Mouse (Mus musculus): ENCODE data around the gene Psapl1. TPM values are rescaled to one million over a fixed set of nuclear protein-coding genes. Genes with fewer than 3 reads are reported as not detected.
"Not testable (repeated sequence)": the region's sequence is repeated elsewhere in the genome, so short reads cannot be mapped to it uniquely, and the experiment has no call there.

Psapl1 gene
- total RNA-seq, 2 experiments from 2014 or later, result not detected

- DNase-seq (ENCODE audit: low spot score in 2 of 2), result no peak
These were observed 1.0 kb upstream of the Psapl1 start for GRCm38 (mm10) chr5:36202781-36203180.

DNA sequence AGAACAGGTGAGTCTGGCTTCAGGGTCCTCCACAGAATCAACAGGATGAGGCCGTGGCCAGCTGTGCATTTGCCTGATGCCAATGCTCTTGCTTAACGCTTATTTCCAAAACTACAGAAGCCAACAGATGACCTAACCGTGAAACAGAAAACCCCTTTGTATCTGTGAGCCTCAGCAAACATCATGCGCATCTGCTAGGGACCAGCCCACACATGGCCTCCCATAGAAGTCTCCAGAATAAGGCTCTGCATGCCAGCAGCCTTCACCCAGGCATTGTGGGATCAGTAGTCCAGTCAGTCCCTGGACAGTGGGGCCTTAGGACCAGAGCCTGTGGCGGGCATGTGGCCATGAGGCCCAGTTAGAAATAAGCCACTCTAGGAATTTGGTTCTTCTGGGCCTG lies 400 bp upstream of the Psapl1 start:
- peak in 1 of 2 experiments; percentile 29 for DNase-seq (ENCODE audit: low spot score in 2 of 2)

DNA sequence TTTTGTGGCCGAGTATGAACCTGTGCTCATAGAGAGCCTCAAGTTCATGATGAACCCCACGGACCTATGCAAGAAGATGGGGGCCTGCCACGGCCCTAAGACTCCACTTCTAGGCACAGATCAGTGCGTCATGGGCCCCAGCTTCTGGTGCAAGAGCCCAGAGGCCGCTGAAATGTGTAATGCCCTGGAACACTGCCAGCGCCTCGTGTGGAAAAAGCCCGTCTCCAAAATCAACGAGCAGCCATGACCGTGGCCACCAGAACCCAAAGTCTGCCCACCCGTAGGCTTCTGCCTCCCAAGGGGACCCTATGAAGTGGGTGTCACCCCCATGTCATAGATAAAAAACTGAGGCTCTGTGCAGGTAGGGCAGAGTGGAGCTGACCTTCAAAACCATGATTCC lies 1.6 kb downstream of the Psapl1 start:
- DNase-seq (ENCODE audit: low spot score in 2 of 2), result no peak

GRCm38 (mm10) chr5:36208803-36209202 lies 5.0 kb downstream of the Psapl1 start:
- no peak for DNase-seq (ENCODE audit: low spot score in 2 of 2)

DNA sequence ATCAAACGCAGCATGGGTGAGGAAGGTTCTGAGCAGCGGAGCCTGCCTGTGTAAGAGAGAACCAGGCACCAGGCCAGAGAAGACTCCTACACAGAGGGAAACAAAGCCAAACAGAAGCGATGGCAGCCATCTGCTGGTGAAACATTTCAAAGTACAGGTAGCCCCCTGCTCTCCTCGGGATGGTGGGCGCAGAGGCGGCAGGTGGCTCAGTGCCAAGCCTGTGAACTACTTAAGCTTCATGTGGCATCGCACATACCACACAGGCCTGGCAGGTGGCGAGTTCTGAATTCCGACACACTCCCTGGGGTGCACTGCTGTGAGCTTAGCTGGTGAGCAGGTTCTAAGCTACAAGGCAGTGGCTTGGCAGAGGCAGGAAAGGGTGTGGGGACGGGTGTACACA lies 9.5 kb downstream of the Psapl1 start:
- DNase-seq (ENCODE audit: low spot score in 2 of 2), result peak; percentile 93 to 94

DNA sequence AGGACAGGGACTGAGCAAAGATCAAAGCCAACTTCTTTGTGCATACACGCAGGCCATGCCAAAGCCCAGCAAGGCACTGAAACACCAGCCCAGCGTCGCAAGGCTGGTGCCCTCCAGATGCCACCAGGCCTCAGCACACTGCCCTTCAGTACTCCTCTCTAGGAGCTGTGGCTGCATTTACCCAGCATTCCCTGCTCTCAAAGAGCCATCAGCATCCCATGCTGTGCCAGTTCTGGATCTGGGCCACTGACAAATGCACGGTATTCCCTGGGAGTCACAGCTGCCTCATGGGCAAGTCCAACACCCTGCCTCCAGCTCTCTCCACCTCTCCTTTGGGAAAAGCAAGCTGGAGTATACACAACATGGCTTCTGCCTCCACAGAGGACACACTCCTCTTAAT lies 16.3 kb downstream of the Psapl1 start:
- DNase-seq (ENCODE audit: low spot score in 2 of 2), result no peak

- no peak for DNase-seq (ENCODE audit: low spot score in 2 of 2)
These were observed 16.8 kb downstream of the Psapl1 start for GRCm38 (mm10) chr5:36220626-36221025.

DNA sequence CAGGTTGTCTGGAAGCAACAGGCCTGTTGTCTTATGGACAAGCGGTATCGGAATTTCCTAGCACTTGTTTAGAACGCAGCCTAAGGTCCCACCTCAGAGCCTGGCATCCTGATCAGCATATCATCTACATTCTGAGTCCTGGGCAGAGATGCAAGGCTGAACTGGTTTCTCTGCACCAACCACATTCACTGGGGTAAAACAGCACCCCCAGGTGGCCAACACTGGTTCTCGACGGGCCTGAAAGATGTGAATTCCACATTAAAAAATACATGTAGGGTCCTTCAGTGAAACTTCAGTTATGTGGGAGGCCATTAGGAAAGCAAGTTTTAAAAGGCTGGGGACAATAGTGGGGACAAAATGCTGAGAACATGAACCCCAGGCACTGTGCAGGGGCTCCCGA lies 20.0 kb downstream of the Psapl1 start:
- peak; percentile 69 to 72 for DNase-seq (ENCODE audit: low spot score in 2 of 2)

DNA sequence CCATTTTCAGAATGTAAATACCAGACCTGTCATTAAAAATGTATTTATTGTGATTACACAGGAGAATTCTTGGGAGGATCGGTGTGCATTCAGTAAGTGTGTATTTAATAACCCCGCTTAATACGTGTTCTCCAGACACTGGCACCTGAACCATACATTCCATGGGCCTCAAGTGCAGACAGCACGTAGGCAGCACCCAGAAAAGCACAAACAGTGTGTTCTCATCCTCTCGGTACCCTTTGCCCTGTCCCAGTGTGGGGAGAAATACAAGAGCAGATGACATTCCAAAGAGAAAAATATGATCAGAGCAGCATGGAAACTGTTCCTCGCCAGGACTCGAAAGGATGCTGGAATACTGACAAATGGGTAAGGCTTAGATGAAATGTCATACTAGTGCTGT lies 22.0 kb downstream of the Psapl1 start:
- DNase-seq (ENCODE audit: low spot score in 2 of 2), result no peak

GRCm38 (mm10) chr5:36226296-36226695 lies 22.5 kb downstream of the Psapl1 start:
- DNase-seq (ENCODE audit: low spot score in 2 of 2), result peak; percentile 45 to 73

- no peak for DNase-seq (ENCODE audit: low spot score in 2 of 2)
These were observed 24.9 kb downstream of the Psapl1 start for GRCm38 (mm10) chr5:36228405-36229370.

DNA sequence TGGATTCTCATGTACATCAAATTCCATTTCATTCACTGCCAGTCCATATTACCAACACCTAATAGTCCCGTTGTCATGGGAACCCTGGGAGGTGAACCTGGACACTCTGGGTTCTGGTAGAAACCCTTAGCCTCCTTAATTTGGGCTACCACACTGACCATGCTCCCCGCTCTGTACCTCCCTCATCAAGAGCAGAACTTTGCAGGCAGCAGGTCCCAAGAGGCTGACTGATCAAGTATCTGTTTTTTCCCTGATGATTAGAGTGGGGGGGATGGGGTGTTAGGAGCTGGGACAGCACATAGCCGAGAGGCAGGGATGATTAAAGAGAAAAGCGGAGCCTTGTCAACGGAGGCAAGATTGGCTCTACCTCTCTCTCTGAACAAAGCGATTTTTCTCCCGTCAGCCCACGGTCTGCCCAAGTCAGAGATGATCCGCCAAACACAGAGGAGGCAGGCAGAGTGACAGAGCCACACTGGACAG lies 26.5 kb downstream of the Psapl1 start:
- DNase-seq (ENCODE audit: low spot score in 2 of 2), result no peak

DNA sequence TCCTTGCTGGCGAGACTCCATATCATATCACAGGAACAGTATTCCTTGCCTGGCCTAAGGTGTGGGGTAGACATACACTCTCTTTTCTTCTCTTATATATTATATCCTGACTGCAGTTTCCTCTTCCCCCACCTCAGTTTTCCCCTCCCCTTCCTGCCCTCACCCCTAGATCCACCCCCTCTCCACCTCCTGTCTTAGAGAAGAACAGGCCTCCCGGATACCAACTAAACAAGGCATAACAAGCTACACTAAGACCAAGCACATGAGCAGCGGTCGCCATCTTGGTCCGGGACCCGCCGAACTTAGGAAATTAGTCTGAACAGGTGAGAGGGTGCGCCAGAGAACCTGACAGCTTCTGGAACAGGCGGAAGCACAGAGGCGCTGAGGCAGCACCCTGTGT lies 33.7 kb downstream of the Psapl1 start:
- DNase-seq (ENCODE audit: low spot score in 2 of 2), result not testable (repeated sequence)

GRCm38 (mm10) chr5:36248022-36248421 lies 44.2 kb downstream of the Psapl1 start:
- DNase-seq (ENCODE audit: low spot score in 2 of 2), result no peak

GRCm38 (mm10) chr5:36252746-36253504 lies 49.1 kb downstream of the Psapl1 start:
- no peak for DNase-seq (ENCODE audit: low spot score in 2 of 2)

- no peak for DNase-seq (ENCODE audit: low spot score in 2 of 2)
These were observed 51.1 kb downstream of the Psapl1 start for GRCm38 (mm10) chr5:36254642-36255516.

Other genes starting within 250 kb of the Psapl1 start
- 10 to 100 TPM; 33.8 to 34.3 TPM for gene Sorcs2, start 194.1 kb downstream of the Psapl1 start, total RNA-seq (2021)